Mouse (Mus musculus): ENCODE data around the gene Rab24. TPM values are rescaled to one million over a fixed set of nuclear protein-coding genes. Genes with fewer than 3 reads are reported as not detected.

Rab24 gene
- polyA plus RNA-seq (2012; fragmentation: generic; extraction: Trizol), result 10 to 100 TPM; 42.3 to 74.0 TPM

DNA sequence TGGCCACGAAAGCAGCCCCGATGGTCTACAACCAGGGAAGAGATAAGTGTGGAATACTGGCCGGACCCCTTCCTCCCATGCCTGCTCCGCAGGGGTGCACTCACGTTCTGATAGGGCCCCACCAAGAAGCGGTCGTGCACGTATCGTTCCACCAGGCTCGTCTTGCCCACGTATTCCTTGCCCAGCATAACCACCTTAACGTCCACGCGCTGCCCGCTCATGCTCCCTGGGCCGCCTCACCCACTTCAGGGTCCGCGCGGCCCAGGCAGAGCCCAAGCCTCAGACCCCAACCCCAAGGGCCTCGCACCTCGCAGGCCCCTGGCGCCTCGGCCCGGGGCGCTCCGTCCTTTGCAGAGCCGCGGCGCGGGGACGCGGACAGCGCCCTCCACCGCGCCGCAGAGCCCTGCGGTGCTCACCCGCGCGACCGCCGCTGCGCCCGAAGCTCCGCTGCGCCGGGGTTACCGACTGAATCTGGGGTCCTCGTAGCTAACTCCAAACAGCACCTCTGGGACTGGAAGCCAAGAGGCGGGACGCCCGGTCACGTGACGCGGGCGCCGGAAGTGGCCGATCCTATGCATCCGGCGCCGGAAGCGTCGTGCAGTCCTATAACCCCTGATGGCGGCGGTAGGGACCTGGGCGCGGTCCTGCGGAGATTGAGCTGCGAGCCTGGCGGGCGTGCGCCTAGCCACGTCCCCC is at the start of gene Rab24:
TSS of gene Rab24 (minus strand) at position 513 of the 696 bp plus-strand sequence.

DNA sequence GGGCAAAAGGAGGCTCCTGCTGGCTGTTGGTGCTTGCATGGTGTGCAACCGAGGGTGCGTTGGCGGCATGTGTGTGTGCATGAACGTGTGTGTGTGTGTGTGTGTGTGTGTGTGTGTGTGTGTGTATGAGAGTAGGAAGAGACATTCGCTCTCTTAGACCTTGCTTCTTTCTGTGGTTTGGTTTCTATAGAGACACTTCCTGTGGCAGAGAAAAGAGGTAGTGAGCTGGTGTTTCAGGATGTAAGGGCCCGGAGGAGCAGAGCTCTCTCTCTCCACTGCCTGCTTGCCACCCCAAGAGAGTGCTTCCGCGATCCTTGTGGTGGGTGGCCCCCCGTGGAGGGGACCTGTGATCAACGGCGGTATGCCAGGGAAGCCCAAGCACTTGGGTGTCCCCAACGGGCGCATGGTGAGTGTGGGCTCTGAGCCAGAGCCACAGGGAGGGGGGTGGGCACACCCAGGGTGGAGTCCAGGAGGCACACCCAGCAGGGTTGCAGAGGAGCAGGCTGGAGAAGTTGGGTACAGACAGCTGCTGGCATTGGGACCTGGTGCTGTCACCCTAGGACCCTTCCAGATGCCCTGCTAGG is 47.9 kb upstream of the Rab24 start, which contains the start of gene Rgs14:
TSS of gene Rgs14 (plus strand) at position 202 of the 584 bp plus-strand sequence.

GRCm38 (mm10) chr13:55362453-55363060 is 40.8 kb upstream of the Rab24 start, which contains the start of gene Lman2:
TSS of gene Lman2 (minus strand) at chr13:55362783.

DNA sequence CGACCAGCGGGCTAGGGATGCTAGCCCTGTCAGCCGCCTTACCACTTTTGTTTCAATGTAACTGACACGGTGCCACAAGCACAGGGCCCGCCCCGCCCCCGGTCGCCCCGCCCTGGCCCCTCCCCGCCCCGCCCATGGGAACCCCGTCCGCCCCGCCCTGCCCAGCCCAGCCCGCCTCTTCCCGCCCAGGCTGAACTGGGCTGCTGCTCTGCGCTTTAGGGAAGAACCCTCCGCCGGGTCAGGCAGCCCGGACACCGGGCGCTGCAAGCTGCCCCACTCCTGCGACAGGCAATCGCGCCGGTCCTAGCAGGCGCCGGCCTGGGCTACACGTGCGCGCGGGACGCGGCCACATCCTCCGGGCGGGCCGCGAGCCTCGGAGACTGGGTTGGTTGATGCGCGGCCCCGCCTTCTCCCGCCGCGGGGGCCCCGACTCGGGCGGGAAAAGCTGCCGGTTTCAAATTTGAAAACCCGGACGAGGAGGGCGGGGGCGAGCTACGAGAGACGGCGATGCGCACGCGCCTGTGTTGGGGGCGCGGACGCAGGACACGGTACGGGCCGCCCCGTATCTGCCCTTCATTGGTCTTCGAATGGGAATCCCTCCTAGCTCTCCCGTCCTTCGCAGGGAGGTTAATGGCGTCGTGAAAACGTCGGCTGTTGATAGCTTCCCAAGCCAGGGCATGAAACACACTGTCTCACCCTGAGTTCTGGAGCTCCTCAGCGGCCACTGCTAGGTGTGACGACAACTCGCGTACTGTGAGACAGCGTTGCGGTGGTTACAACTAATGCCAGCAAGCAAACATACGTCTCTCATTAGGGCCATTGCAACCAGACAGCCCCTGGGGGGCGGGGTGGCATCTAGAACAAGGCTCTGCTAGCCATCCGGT is 8.2 kb upstream of the Rab24 start, which contains the start of gene Mxd3:
TSS of gene Mxd3 (minus strand) at position 141 of the 884 bp plus-strand sequence.

DNA sequence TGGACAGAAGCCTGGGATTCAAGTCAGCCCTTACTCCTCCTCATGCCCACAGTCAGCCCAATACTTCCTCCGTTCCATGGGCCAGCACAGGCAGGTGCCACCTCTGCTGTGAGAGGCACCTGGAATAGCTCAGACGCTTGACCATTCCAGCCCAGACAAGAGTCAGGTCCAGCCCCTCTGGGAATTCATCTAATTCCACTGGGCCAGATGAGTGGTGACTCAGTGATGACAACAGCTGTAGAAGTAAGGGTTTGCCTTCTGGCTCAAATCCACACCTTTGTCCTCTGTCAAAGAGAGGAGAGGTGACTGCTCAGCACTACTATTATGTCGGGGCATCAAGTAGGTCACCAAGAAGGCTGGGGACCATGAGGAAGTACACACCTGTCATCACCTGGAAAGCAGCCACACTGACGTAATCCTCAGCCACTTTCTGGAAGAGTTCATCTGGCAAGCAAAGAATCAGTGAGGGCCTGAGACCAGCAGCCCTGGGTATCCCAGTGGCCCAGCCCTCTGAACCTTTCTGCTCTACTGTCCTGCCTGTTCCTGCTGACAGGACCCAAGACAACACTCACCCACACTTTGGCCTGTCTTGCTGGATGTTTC is 1.7 kb downstream of the Rab24 start, which contains the start of gene Prelid1:
TSS of gene Prelid1 (plus strand) at position 570 of the 603 bp plus-strand sequence.

Other genes starting within 250 kb of the Rab24 start
- 10 to 100 TPM in 1 of 2 experiments, 1 to 10 TPM in 1; 2.8 to 12.8 TPM for gene Uimc1, start 221.6 kb downstream of the Rab24 start, polyA plus RNA-seq (2012; fragmentation: generic; extraction: Trizol)
- gene Zfp346, start 216.6 kb downstream of the Rab24 start, polyA plus RNA-seq (2012; fragmentation: generic; extraction: Trizol), result 10 to 100 TPM in 1 of 2 experiments, 1 to 10 TPM in 1; 3.8 to 16.6 TPM
- gene Gm17617, start 188.4 kb downstream of the Rab24 start, polyA plus RNA-seq (2012; fragmentation: generic; extraction: Trizol), result not detected
- gene Fgfr4, start 169.3 kb downstream of the Rab24 start, polyA plus RNA-seq (2012; fragmentation: generic; extraction: Trizol), result under 1 TPM in 1 of 2 experiments, not detected in 1; 0.11 TPM
- 10 to 100 TPM in 1 of 2 experiments, 1 to 10 TPM in 1; 1.4 to 10.3 TPM for gene Nsd1, start 112.2 kb downstream of the Rab24 start, polyA plus RNA-seq (2012; fragmentation: generic; extraction: Trizol)
- 100 to 1,000 TPM; 501 to 815 TPM for gene Prelid1, start 1.4 kb downstream of the Rab24 start, polyA plus RNA-seq (2012; fragmentation: generic; extraction: Trizol)
- gene Mxd3, start 7.9 kb upstream of the Rab24 start, polyA plus RNA-seq (2012; fragmentation: generic; extraction: Trizol), result 10 to 100 TPM; 56.2 to 85.5 TPM
- gene Lman2, start 40.8 kb upstream of the Rab24 start, polyA plus RNA-seq (2012; fragmentation: generic; extraction: Trizol), result 100 to 1,000 TPM in 1 of 2 experiments, 10 to 100 TPM in 1; 98.4 to 103 TPM
- gene Rgs14, start 47.8 kb upstream of the Rab24 start, polyA plus RNA-seq (2012; fragmentation: generic; extraction: Trizol), result under 1 TPM in 1 of 2 experiments, not detected in 1; 0.07 TPM
- not detected for gene Slc34a1, start 76.2 kb upstream of the Rab24 start, polyA plus RNA-seq (2012; fragmentation: generic; extraction: Trizol)
- gene Pfn3, start 93.3 kb upstream of the Rab24 start, polyA plus RNA-seq (2012; fragmentation: generic; extraction: Trizol), result not detected
- gene F12, start 104.8 kb upstream of the Rab24 start, polyA plus RNA-seq (2012; fragmentation: generic; extraction: Trizol), result not detected
- gene Grk6, start 123.1 kb upstream of the Rab24 start, polyA plus RNA-seq (2012; fragmentation: generic; extraction: Trizol), result 10 to 100 TPM; 43.0 to 50.7 TPM
- gene Prr7, start 142.3 kb upstream of the Rab24 start, polyA plus RNA-seq (2012; fragmentation: generic; extraction: Trizol), result 1 to 10 TPM; 2.8 to 4.0 TPM
- gene Dbn1, start 166.2 kb upstream of the Rab24 start, polyA plus RNA-seq (2012; fragmentation: generic; extraction: Trizol), result 10 to 100 TPM in 1 of 2 experiments, 1 to 10 TPM in 1; 2.5 to 20.5 TPM
- gene Pdlim7, start 191.7 kb upstream of the Rab24 start, polyA plus RNA-seq (2012; fragmentation: generic; extraction: Trizol), result 100 to 1,000 TPM in 1 of 2 experiments, 10 to 100 TPM in 1; 68.4 to 106 TPM
- 1 to 10 TPM in 1 of 2 experiments, under 1 TPM in 1; 0.34 to 1.7 TPM for gene Dok3, start 207.3 kb upstream of the Rab24 start, polyA plus RNA-seq (2012; fragmentation: generic; extraction: Trizol)
- gene Ddx41, start 214.7 kb upstream of the Rab24 start, polyA plus RNA-seq (2012; fragmentation: generic; extraction: Trizol), result 10 to 100 TPM; 49.9 to 50.1 TPM
- 10 to 100 TPM in 1 of 2 experiments, 1 to 10 TPM in 1; 9.0 to 47.1 TPM for gene Fam193b, start 249.2 kb upstream of the Rab24 start, polyA plus RNA-seq (2012; fragmentation: generic; extraction: Trizol)

Data from C3H10T1/2 (cell line).